Mouse (Mus musculus) ovary, adult 2 months (tissue): Measurements from ENCODE around the gene Tspo. TPM values are rescaled to one million over a fixed set of nuclear protein-coding genes. Genes with fewer than 3 reads are reported as not detected.

Experiments used
- polyA plus RNA-seq: library from polyadenylated mRNA; depleted of rRNA; stranded (reverse); fragments of >200 nt; gene quantifications from 2 replicates; pipeline ENCODE4 v1.2.3, GENCODE M21; 2012; rRNA removed

The Tspo gene
- 411 and 432 TPM in 2 replicates for polyA plus RNA-seq

GRCm38 (mm10) chr15:83563327-83563856 is at the start of gene Tspo, which contains the start of gene Mcat:
Gene Tspo, plus strand, starts transcription at chr15:83563592.
Gene Mcat, minus strand, starts transcription at chr15:83563787.

DNA sequence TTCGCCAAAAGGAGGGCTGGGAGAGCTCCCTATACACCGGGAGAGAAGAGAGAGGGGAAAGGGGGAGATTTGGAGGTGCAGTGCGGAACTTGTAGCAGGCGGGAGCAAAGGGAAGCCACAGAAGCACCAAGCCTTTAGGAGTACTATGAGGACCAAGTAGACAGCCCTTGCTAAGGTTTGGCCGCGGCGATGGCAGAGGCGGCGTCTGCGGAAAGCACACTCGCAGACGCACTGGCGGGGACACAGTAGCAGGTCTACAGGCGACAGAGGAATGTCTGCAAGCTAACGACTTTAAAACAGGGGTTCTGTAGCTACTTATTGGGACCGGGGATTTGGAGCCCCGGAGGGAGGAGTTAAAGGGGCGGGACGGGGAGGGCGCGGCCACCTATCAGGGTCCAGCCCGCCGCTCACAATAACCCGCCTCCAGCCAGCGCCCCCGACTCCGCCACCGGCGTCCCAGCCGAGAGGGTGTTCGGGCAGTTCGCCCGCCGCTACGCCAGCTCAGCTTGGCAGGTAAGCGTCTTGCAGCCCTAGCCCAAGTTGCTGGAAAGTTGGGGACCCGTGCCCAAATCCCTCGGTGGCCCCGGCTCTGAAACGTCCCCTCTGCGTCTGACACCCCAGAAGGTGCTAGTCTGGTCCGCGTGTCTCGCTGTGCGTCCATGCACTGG is 36.8 kb upstream of the Tspo start, which contains the start of gene Bik:
Gene Bik (plus strand): TSS at position 439 of the 668 bp plus-strand sequence.

GRCm38 (mm10) chr15:83594513-83595363 is 31.3 kb downstream of the Tspo start, which contains the start of gene Ttll12:
Gene Ttll12, minus strand, starts transcription at chr15:83595157.

Other genes with a start within 250 kb of the Tspo start
- gene Arfgap3, start 213.3 kb upstream of the Tspo start, polyA plus RNA-seq: 30.0 and 38.4 TPM in 2 replicates
- 39.3 and 50.0 TPM in 2 replicates for gene Pacsin2, start 99.0 kb upstream of the Tspo start, polyA plus RNA-seq
- gene Ttll1, start 52.7 kb upstream of the Tspo start, polyA plus RNA-seq: 11.6 and 15.5 TPM in 2 replicates
- 14.3 and 15.9 TPM in 2 replicates for gene Bik, start 36.7 kb upstream of the Tspo start, polyA plus RNA-seq
- gene Mcat, start 195 bp downstream of the Tspo start, polyA plus RNA-seq: 44.7 and 74.2 TPM in 2 replicates
- 53.4 and 54.2 TPM in 2 replicates for gene Ttll12, start 31.6 kb downstream of the Tspo start, polyA plus RNA-seq
- 27.4 and 29.4 TPM in 2 replicates for gene Scube1, start 161.4 kb downstream of the Tspo start, polyA plus RNA-seq
- gene Mpped1, start 215.9 kb downstream of the Tspo start, polyA plus RNA-seq: 1.1 and 2.8 TPM in 2 replicates